Mouse (Mus musculus) olfactory bulb, adult 2 months (tissue): ENCODE results near the gene Cbx4. TPM values are rescaled to one million over a fixed set of nuclear protein-coding genes. Genes with fewer than 3 reads are reported as not detected.
A peak's percentile ranks its signal among the peaks of the same experiment; 100 is the strongest.

Source experiments
- H3K27ac ChIP-seq: fragments of 200-500 bp; 2 replicates; pipeline ENCODE4 v1.5.1; 2012; ENCODE audit warnings: low read depth, low read length; ENCODE audit not compliant: insufficient read depth
- H3K4me1 ChIP-seq: fragments of 200-500 bp; 2 replicates; pipeline ENCODE4 v1.6.1; 2012; ENCODE audit warnings: low read length; ENCODE audit not compliant: control insufficient read depth, insufficient read depth
- H3K4me3 ChIP-seq: fragments of 200-500 bp; 2 replicates; pipeline ENCODE4 v1.5.1; 2012; ENCODE audit warnings: mild to moderate bottlenecking, low read depth, low read length, moderate library complexity; ENCODE audit not compliant: insufficient read depth
- CTCF ChIP-seq: fragments of 200-500 bp; IDR thresholded peaks from 2 replicates; pipeline ENCODE4 v1.5.1; 2012; ENCODE audit warnings: low read depth, mild to moderate bottlenecking, low read length, moderate library complexity; ENCODE audit not compliant: insufficient read depth
- POLR2A ChIP-seq: fragments of 200-500 bp; IDR thresholded peaks from 2 replicates; pipeline ENCODE4 v1.6.1; 2012; ENCODE audit warnings: mild to moderate bottlenecking, low read depth, low read length, moderate library complexity; ENCODE audit not compliant: insufficient read depth
- WGBS: fragments of 180-500 bp; shearing (Covaris S2); methylation state at CpG from one replicate; pipeline ENCODE4 v1.1.7; 2018; 5-methylcytosine and 5-hydroxymethylcytosine counted together
- polyA plus RNA-seq: library from polyadenylated mRNA; stranded (reverse); fragments of >200 nt; gene quantifications from 2 replicates; pipeline ENCODE4 v1.2.4, GENCODE M21; 2012; ENCODE audit warnings: low replicate concordance; ENCODE audit not compliant: missing spikeins, insufficient read depth, insufficient read length

Gene Cbx4
- polyA plus RNA-seq = not detected in 2 replicates

GRCm38 (mm10) chr11:119086144-119086971 is at the start of gene Cbx4:
Cbx4 (minus strand) TSS chr11:119086221.
- peaks cover 63% of the 10 kb centered on the region for H3K4me1 ChIP-seq
- 2% methylated on average over 66 of the region's 67 CpGs for WGBS
- peak; percentile 98 for TF ChIP-seq POLR2A
- no peak; the same call in 1 of the 2 replicates for TF ChIP-seq CTCF
- H3K27ac ChIP-seq = peak within 1 kb of the TSS; percentile 94
- H3K4me3 ChIP-seq = peak within 1 kb of the TSS; percentile 69

- no peak overlapping the region for H3K27ac ChIP-seq
- TF ChIP-seq POLR2A (no peak), CTCF (no peak)
- peaks cover 22% of the 10 kb centered on the region for H3K4me1 ChIP-seq
- 38% methylated on average over 17 of the region's 17 CpGs for WGBS
- no peak overlapping the region for H3K4me3 ChIP-seq
These were observed 48.6 kb upstream of the Cbx4 start for GRCm38 (mm10) chr11:119134586-119134985.

- no peak for TF ChIP-seq CTCF
- no peak for TF ChIP-seq POLR2A
- 71% methylated on average over 5 of the region's 5 CpGs for WGBS
- Histone ChIP-seq H3K4me1 (peaks cover 32% of the 10 kb centered on the region), H3K27ac (no peak overlapping the region), H3K4me3 (no peak overlapping the region)
These were observed 47.6 kb upstream of the Cbx4 start for GRCm38 (mm10) chr11:119133437-119134221.

- Histone ChIP-seq H3K27ac (no peak overlapping the region), H3K4me1 (peaks cover 44% of the 10 kb centered on the region), H3K4me3 (no peak overlapping the region)
- 83% methylated on average over 14 of the region's 14 CpGs for WGBS
- TF ChIP-seq POLR2A = no peak
- no peak for TF ChIP-seq CTCF
These were observed 46.4 kb upstream of the Cbx4 start for GRCm38 (mm10) chr11:119132198-119133035.

GRCm38 (mm10) chr11:119130081-119130765 is 44.2 kb upstream of the Cbx4 start:
- 17% methylated on average over 24 of the region's 24 CpGs for WGBS
- Histone ChIP-seq H3K4me3 (no peak overlapping the region), H3K4me1 (peaks cover 64% of the 10 kb centered on the region), H3K27ac (no peak overlapping the region; the same call in 1 of the 2 replicates)
- TF ChIP-seq CTCF = no peak
- no peak for TF ChIP-seq POLR2A

- H3K4me1 ChIP-seq = peaks cover 60% of the 10 kb centered on the region
- TF ChIP-seq CTCF = no peak
- TF ChIP-seq POLR2A = no peak
- 73% methylated on average over 18 of the region's 18 CpGs for WGBS
- H3K4me3 ChIP-seq = no peak overlapping the region
- no peak overlapping the region for H3K27ac ChIP-seq
These were observed 43.4 kb upstream of the Cbx4 start for GRCm38 (mm10) chr11:119129281-119130058.

- peaks cover 55% of the 10 kb centered on the region for H3K4me1 ChIP-seq
- 65% methylated on average over 11 of the region's 11 CpGs for WGBS
- no peak overlapping the region for H3K27ac ChIP-seq
- TF ChIP-seq POLR2A (no peak), CTCF (no peak)
- H3K4me3 ChIP-seq = no peak overlapping the region
These were observed 42.8 kb upstream of the Cbx4 start for GRCm38 (mm10) chr11:119128668-119129280.
